Mouse (Mus musculus): ENCODE results near the gene Nrm. TPM values are rescaled to one million over a fixed set of nuclear protein-coding genes. Genes with fewer than 3 reads are reported as not detected.
"Not testable (repeated sequence)": the region's sequence is repeated elsewhere in the genome, so short reads cannot be mapped to it uniquely, and the experiment has no call there.

Nrm gene
- polyA plus RNA-seq, 1 experiment from 2014 or later: 20.7 TPM

DNA sequence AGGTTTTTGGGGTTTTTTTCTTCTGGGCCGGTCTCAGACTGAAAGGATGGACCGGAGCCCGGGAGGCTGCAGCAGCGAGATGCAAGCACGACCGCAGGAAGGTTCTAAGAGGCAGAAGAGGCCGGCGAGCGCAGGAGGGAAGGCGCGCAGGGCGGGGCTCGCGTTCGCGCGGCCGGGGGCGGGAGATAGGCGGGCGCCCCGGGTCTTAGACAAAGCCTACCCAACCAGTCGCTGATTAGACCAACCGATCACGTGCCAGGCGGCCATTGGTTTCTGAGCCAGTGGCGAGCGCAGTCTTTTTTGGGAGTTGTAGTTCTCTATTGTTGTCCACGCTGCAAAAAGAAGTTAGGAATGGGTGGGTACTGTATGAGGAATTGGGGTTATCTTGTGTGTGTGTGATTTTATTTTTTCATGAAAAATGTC lies 23.0 kb upstream of the Nrm start, which contains the start of gene Tubb5:
Gene Tubb5 (minus strand): TSS at position 185 of the 423 bp plus-strand sequence.
- Histone ChIP-seq H3K27me3 (ENCODE audit: control insufficient read depth, insufficient read depth, low read depth, low read length) (no peaks in the 10 kb centered on the region), H3K9ac (ENCODE audit: low read depth, low read length) (peak within 1 kb of the TSS; percentile 83), H3K4me3 (ENCODE audit: low read depth, low read length) (peak within 1 kb of the TSS; percentile 78), H3K9me3 (replicated peaks; ENCODE audit: control insufficient read depth, low read length) (no peaks in the 10 kb centered on the region), H3K4me2 (ENCODE audit: low read depth, low read length) (peak within 1 kb of the TSS; percentile 91), H3K36me3 (ENCODE audit: control insufficient read depth, insufficient read depth) (peaks cover 37% of the 10 kb centered on the region), H3K4me1 (ENCODE audit: control insufficient read depth, low read depth, low read length) (peaks cover 59% of the 10 kb centered on the region), H3K27ac (ENCODE audit: low read length) (peak within 1 kb of the TSS; percentile 94)
- peak; percentile 64 for ATAC-seq (ENCODE audit: low read depth)
- WGBS (ENCODE audit: insufficient replicate concordance): 1% methylated on average over 29 of the region's 29 CpGs

DNA sequence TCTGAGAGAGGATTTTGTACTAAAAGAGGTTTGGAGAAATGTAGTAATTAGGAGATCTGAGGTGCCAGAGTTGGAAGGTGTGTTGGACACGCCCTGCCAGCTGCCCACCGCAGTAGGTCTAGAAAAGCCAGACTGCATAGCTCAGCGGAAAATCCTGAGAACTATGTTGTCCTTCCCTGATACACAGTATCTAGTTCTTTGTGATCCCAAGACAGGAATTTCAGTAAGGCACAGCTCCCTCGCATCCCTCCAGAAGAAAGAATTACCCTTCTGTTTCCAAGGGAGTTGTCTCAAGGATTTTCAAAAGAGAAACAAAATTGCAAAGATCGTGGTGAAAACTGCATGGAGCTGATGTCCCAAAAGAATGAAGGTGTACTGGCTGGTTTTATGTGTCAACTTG lies 22.5 kb upstream of the Nrm start:
- Histone ChIP-seq H3K9ac (ENCODE audit: low read depth, low read length) (peak overlapping the region; percentile 63), H3K4me1 (ENCODE audit: control insufficient read depth, low read depth, low read length) (peaks cover 60% of the 10 kb centered on the region), H3K4me3 (ENCODE audit: low read depth, low read length) (peak overlapping the region; percentile 78), H3K4me2 (ENCODE audit: low read depth, low read length) (peak overlapping the region; percentile 91), H3K27me3 (ENCODE audit: control insufficient read depth, insufficient read depth, low read depth, low read length) (no peaks in the 10 kb centered on the region), H3K27ac (ENCODE audit: low read length) (peak overlapping the region; percentile 89), H3K9me3 (replicated peaks; ENCODE audit: control insufficient read depth, low read length) (no peaks in the 10 kb centered on the region), H3K36me3 (ENCODE audit: control insufficient read depth, insufficient read depth) (peaks cover 33% of the 10 kb centered on the region)
- ATAC-seq (ENCODE audit: low read depth): no peak
- 6% methylated on average over 5 of the region's 5 CpGs for WGBS (ENCODE audit: insufficient replicate concordance)

DNA sequence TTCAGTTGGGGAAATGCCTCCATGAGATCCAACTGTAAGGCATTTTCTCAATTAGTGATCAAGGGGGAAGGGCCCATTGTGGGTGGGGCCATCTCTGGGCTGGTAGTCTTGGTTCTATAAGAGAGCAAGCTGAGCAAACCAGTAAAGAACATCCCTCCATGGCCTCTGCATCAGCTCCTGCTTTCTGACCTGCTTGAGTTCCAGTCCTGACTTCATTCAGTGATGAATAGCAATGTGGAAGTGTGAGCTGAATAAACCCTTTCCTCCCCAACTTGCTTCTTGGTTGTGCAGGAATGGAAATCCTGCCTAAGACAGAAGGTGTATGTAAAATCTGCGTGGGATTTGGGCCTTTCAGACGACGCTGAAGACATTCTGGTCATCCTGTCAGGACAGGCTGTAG lies 22.1 kb upstream of the Nrm start:
- peak overlapping the region; percentile 63 for H3K9ac ChIP-seq (ENCODE audit: low read depth, low read length)
- peak overlapping the region; percentile 89 for H3K27ac ChIP-seq (ENCODE audit: low read length)
- H3K4me3 ChIP-seq (ENCODE audit: low read depth, low read length): peak overlapping the region; percentile 78
- H3K9me3 ChIP-seq (replicated peaks; ENCODE audit: control insufficient read depth, low read length); H3K27me3 ChIP-seq (ENCODE audit: control insufficient read depth, insufficient read depth, low read depth, low read length); ATAC-seq (ENCODE audit: low read depth): not testable (repeated sequence)
- 60% methylated on average over 3 of the region's 3 CpGs for whole genome bisulfite sequencing (ENCODE audit: insufficient replicate concordance)
- peaks cover 56% of the 10 kb centered on the region for H3K4me1 ChIP-seq (ENCODE audit: control insufficient read depth, low read depth, low read length)
- peaks cover 29% of the 10 kb centered on the region for H3K36me3 ChIP-seq (ENCODE audit: control insufficient read depth, insufficient read depth)
- H3K4me2 ChIP-seq (ENCODE audit: low read depth, low read length): peak overlapping the region; percentile 91

DNA sequence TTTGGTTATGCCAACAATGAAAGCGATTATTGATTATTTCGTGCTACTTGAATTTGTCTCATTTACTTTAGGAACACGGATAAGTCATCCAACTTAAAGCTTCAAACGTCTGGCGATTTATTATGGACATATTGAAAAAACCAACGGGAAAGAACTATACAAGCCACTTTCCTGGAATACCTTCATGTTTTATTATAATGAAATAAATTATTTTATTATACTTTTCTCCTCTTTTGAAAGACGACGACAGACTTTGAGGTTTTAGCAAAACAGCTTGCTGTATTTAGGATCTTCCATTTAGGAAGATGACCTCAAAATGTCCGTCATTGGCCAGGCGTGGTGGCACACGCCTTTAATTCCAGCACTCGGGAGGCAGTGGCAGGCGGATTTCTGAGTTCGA lies 20.6 kb upstream of the Nrm start:
- H3K36me3 ChIP-seq (ENCODE audit: control insufficient read depth, insufficient read depth): peaks cover 25% of the 10 kb centered on the region
- peak overlapping the region; percentile 51 for H3K9ac ChIP-seq (ENCODE audit: low read depth, low read length)
- peak overlapping the region; percentile 50 for H3K4me3 ChIP-seq (ENCODE audit: low read depth, low read length)
- no peaks in the 10 kb centered on the region for H3K9me3 ChIP-seq (replicated peaks; ENCODE audit: control insufficient read depth, low read length)
- H3K27me3 ChIP-seq (ENCODE audit: control insufficient read depth, insufficient read depth, low read depth, low read length): no peaks in the 10 kb centered on the region
- H3K4me1 ChIP-seq (ENCODE audit: control insufficient read depth, low read depth, low read length): peaks cover 41% of the 10 kb centered on the region
- 40% methylated on average over 14 of the region's 14 CpGs for WGBS (ENCODE audit: insufficient replicate concordance)
- ATAC-seq (ENCODE audit: low read depth): no peak
- H3K4me2 ChIP-seq (ENCODE audit: low read depth, low read length): peak overlapping the region; percentile 56
- H3K27ac ChIP-seq (ENCODE audit: low read length): peak overlapping the region; percentile 84

DNA sequence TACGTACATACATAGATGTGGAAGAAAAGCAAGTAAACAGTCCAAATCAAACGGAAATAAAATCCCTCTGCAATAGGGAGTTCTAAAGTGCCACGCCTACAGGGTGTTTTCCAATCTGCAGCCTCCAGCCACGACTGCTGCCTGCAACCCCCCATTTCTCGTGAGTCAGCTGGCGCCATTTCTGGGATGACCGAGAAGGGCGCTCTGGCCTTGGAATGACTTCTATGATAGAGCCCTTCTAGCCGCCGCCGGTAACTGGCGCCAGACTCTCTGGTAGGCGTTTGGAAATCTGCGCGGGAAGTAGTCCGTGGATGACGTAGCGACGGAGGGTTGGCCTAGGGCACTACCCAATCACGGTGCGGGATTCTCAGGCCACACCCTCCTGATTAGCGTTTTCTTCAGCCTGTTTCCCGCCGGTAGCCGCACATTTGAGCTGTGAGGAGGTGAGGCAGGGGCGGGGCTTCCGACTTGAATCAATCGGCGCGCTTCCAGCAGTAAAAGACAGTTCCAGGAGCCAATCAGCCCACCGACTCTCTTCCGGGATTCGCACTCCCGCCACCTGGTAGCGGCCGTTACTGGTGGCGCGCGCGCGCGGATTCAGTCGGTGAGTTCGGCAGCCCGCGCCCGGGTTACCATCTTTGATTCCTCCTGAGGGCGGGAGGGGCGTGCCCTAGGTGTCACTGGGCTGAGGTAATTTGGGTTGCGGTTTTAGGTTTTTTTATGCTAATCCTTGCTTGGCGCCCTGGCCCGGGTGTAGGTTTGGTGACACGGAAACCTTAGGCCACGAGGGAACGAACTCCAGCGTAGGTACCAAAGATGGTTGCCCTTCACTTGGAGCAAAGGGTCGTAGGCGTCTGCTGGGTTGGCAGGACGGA lies 19.8 kb upstream of the Nrm start, which contains the start of gene Mdc1:
Gene Mdc1 (plus strand): TSS at position 440 of the 875 bp plus-strand sequence.
- H3K4me2 ChIP-seq (ENCODE audit: low read depth, low read length): peak within 1 kb of the TSS; percentile 86
- peak; percentile 86 for ATAC-seq (ENCODE audit: low read depth)
- H3K9ac ChIP-seq (ENCODE audit: low read depth, low read length): peak within 1 kb of the TSS; percentile 84
- under 1% methylated on average over 59 of the region's 59 CpGs for WGBS (ENCODE audit: insufficient replicate concordance)
- H3K9me3 ChIP-seq (replicated peaks; ENCODE audit: control insufficient read depth, low read length): no peaks in the 10 kb centered on the region
- H3K27ac ChIP-seq (ENCODE audit: low read length): peak within 1 kb of the TSS; percentile 93
- H3K27me3 ChIP-seq (ENCODE audit: control insufficient read depth, insufficient read depth, low read depth, low read length): no peaks in the 10 kb centered on the region
- H3K4me3 ChIP-seq (ENCODE audit: low read depth, low read length): peak within 1 kb of the TSS; percentile 77
- H3K36me3 ChIP-seq (ENCODE audit: control insufficient read depth, insufficient read depth): peaks cover 25% of the 10 kb centered on the region
- H3K4me1 ChIP-seq (ENCODE audit: control insufficient read depth, low read depth, low read length): peaks cover 33% of the 10 kb centered on the region

DNA sequence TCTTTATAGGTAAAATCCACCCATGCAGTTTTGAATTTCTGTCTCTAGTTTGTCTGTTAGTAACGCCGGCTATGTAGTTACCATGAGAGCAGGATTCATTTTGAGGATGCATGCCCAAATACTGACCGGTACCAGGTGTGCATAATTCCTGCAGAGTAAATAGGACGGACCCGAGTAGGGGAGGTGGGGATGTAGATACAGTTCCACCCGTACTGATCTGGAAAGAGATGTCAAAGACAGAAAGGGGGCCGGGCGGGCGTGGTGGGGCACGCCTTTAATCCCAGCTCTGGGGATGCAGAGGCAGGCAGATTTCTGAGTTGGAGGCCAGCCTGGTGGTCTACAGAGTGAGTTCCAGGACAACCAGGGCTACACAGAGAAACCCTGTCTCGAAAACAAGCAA lies 19.1 kb upstream of the Nrm start:
- Histone ChIP-seq H3K4me1 (ENCODE audit: control insufficient read depth, low read depth, low read length) (peaks cover 29% of the 10 kb centered on the region), H3K4me3 (ENCODE audit: low read depth, low read length) (peak overlapping the region; percentile 77), H3K9me3 (replicated peaks; ENCODE audit: control insufficient read depth, low read length) (no peaks in the 10 kb centered on the region), H3K36me3 (ENCODE audit: control insufficient read depth, insufficient read depth) (peaks cover 20% of the 10 kb centered on the region), H3K4me2 (ENCODE audit: low read depth, low read length) (peak overlapping the region; percentile 86), H3K27ac (ENCODE audit: low read length) (peak overlapping the region; percentile 93), H3K9ac (ENCODE audit: low read depth, low read length) (peak overlapping the region; percentile 84), H3K27me3 (ENCODE audit: control insufficient read depth, insufficient read depth, low read depth, low read length) (no peaks in the 10 kb centered on the region)
- WGBS (ENCODE audit: insufficient replicate concordance): 12% methylated on average over 11 of the region's 11 CpGs
- no peak for ATAC-seq (ENCODE audit: low read depth)

DNA sequence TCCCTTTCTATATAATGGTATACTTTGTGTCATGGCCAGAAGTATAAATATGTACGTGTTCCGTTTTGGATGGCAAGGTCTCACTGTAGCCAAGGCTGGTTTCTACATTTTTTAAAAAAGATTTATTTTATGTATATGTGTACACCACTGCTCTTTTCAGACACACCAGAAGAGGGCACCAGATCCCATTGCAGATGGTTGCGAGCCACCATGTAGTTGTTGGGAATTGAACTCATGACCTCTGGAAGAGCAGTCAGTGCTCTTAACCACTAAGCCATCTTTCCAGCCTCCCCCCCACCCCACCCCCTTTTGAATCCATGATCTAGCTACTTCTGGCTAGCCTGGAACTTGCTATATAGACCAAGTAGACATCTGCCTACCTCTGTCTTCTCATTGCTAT lies 17.6 kb upstream of the Nrm start:
- Histone ChIP-seq H3K4me2 (ENCODE audit: low read depth, low read length) (no peak overlapping the region), H3K36me3 (ENCODE audit: control insufficient read depth, insufficient read depth) (peaks cover 34% of the 10 kb centered on the region), H3K9me3 (replicated peaks; ENCODE audit: control insufficient read depth, low read length) (no peaks in the 10 kb centered on the region), H3K4me1 (ENCODE audit: control insufficient read depth, low read depth, low read length) (peaks cover 28% of the 10 kb centered on the region), H3K9ac (ENCODE audit: low read depth, low read length) (no peak overlapping the region), H3K4me3 (ENCODE audit: low read depth, low read length) (no peak overlapping the region), H3K27me3 (ENCODE audit: control insufficient read depth, insufficient read depth, low read depth, low read length) (no peaks in the 10 kb centered on the region), H3K27ac (ENCODE audit: low read length) (no peak overlapping the region)
- WGBS (ENCODE audit: insufficient replicate concordance): 86% methylated on average over 3 of the region's 3 CpGs
- no peak for ATAC-seq (ENCODE audit: low read depth)

DNA sequence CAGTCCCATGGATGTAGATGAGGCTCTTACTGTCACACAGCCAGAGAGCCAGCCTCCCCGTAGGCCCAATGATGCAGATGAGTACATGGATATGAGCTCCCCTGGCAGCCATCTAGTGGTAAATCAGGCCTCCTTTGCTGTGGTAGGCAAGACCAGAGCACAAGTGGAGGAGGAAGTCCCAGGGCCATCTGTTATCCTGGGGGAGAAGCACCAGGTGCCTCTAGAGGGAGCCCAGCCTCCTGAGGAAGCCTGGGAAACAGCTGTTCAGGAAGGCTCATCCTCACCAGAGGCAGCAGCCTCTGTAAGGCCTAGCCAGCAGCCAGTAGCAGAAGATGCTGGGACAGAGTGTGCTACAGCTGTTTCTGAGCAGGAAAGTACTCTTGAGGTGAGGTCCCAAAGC lies 13.0 kb upstream of the Nrm start:
- 54% methylated on average over 1 of the region's 1 CpGs for WGBS (ENCODE audit: insufficient replicate concordance)
- H3K36me3 ChIP-seq (ENCODE audit: control insufficient read depth, insufficient read depth): peaks cover 62% of the 10 kb centered on the region
- ATAC-seq (ENCODE audit: low read depth): peak; percentile 15; the same call in 1 of the 2 replicates
- no peaks in the 10 kb centered on the region for H3K27me3 ChIP-seq (ENCODE audit: control insufficient read depth, insufficient read depth, low read depth, low read length)
- peaks cover 13% of the 10 kb centered on the region for H3K4me1 ChIP-seq (ENCODE audit: control insufficient read depth, low read depth, low read length)
- H3K9ac ChIP-seq (ENCODE audit: low read depth, low read length): no peak overlapping the region
- H3K4me2 ChIP-seq (ENCODE audit: low read depth, low read length): no peak overlapping the region
- H3K27ac ChIP-seq (ENCODE audit: low read length): no peak overlapping the region
- no peaks in the 10 kb centered on the region for H3K9me3 ChIP-seq (replicated peaks; ENCODE audit: control insufficient read depth, low read length)
- no peak overlapping the region for H3K4me3 ChIP-seq (ENCODE audit: low read depth, low read length)

DNA sequence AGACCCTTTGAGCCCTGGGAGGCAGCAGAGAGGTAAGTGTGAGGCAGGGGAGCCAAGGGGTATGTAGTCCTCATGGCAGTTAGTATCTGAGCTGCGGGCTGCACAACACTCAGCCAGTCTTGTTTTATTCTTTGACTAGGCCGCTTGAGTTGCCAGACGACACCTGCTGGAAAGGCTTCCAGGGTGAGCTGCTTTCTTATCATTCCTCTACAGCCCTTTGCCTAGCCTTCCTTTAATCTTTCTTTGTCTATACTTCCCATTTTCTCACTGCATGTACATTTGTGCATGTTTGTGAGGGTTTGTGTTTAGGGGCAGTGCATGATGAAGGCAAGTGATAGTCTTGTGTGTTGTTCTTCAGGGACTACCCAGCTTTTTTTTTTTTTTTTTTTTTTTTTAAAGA lies 10.1 kb upstream of the Nrm start:
- no peaks in the 10 kb centered on the region for H3K27me3 ChIP-seq (ENCODE audit: control insufficient read depth, insufficient read depth, low read depth, low read length)
- peak; percentile 67 for ATAC-seq (ENCODE audit: low read depth)
- H3K4me2 ChIP-seq (ENCODE audit: low read depth, low read length): no peak overlapping the region
- H3K36me3 ChIP-seq (ENCODE audit: control insufficient read depth, insufficient read depth): peaks cover 51% of the 10 kb centered on the region
- WGBS (ENCODE audit: insufficient replicate concordance): 40% methylated on average over 3 of the region's 3 CpGs
- no peak overlapping the region for H3K4me3 ChIP-seq (ENCODE audit: low read depth, low read length)
- H3K27ac ChIP-seq (ENCODE audit: low read length): peak overlapping the region; percentile 79
- peak overlapping the region; percentile 5; the same call in 1 of the 2 replicates for H3K9ac ChIP-seq (ENCODE audit: low read depth, low read length)
- H3K4me1 ChIP-seq (ENCODE audit: control insufficient read depth, low read depth, low read length): peaks cover 12% of the 10 kb centered on the region
- no peaks in the 10 kb centered on the region for H3K9me3 ChIP-seq (replicated peaks; ENCODE audit: control insufficient read depth, low read length)

Measured in liver, embryonic 16.5 days (tissue).